Mouse (Mus musculus) layer of hippocampus, postnatal 25 days (tissue): ENCODE results near the gene Gm6034. TPM values are rescaled to one million over a fixed set of nuclear protein-coding genes. Genes with fewer than 3 reads are reported as not detected.
"Not testable (repeated sequence)": the region's sequence is repeated elsewhere in the genome, so short reads cannot be mapped to it uniquely, and the experiment has no call there.

ENCODE experiments used
- DNase-seq, 2 experiments: peaks; one replicate each; pipeline ENCODE4 v3.0.0; 2022; ENCODE audit warnings: mixed read lengths in 2 of 2, low spot score in 1 of 2; ENCODE audit errors: extremely low spot score in 1 of 2
- total RNA-seq, 2 experiments: library from RNA; stranded (reverse); gene quantifications; 2 replicates each; pipeline ENCODE4 v1.2.3; 2021

Gene Gm6034
- total RNA-seq, 2 experiments from 2014 or later = not detected

- not testable (repeated sequence) for DNase-seq
These were observed 15.6 kb downstream of the Gm6034 start, which contains the start of gene Gm11127 for GRCm38 (mm10) chr17:36058362-36058761. Gm11127 (minus strand) TSS chr17:36058371.

- DNase-seq = peak; percentile 78 to 98
These were observed 18.1 kb downstream of the Gm6034 start for GRCm38 (mm10) chr17:36060829-36061228.

- not testable (repeated sequence) for DNase-seq
These were observed 39.1 kb downstream of the Gm6034 start for GRCm38 (mm10) chr17:36081901-36082300.

GRCm38 (mm10) chr17:36082519-36083232 lies 39.9 kb downstream of the Gm6034 start:
- DNase-seq = not testable (repeated sequence)

- no peak for DNase-seq
These were observed 40.6 kb downstream of the Gm6034 start for GRCm38 (mm10) chr17:36083266-36083869.

- DNase-seq = no peak
These were observed 41.2 kb downstream of the Gm6034 start for GRCm38 (mm10) chr17:36083870-36084451.

- DNase-seq = not testable (repeated sequence)
These were observed 43.2 kb downstream of the Gm6034 start for GRCm38 (mm10) chr17:36085976-36086375.

- not testable (repeated sequence) for DNase-seq
These were observed 49.2 kb downstream of the Gm6034 start for GRCm38 (mm10) chr17:36091933-36092332.

GRCm38 (mm10) chr17:36092520-36092919 lies 49.8 kb downstream of the Gm6034 start:
- not testable (repeated sequence) for DNase-seq

GRCm38 (mm10) chr17:36093936-36094335 lies 51.2 kb downstream of the Gm6034 start:
- no peak for DNase-seq

GRCm38 (mm10) chr17:36099603-36100002 lies 56.8 kb downstream of the Gm6034 start:
- DNase-seq = not testable (repeated sequence)

GRCm38 (mm10) chr17:36102091-36102490 lies 59.3 kb downstream of the Gm6034 start:
- not testable (repeated sequence) for DNase-seq

Other genes with a start within 250 kb of the Gm6034 start
- gene Ier3, start 221.3 kb upstream of the Gm6034 start, total RNA-seq = 1 to 10 TPM; 3.2 to 5.1 TPM
- 100 to 1,000 TPM; 122 to 132 TPM for gene Flot1, start 219.7 kb upstream of the Gm6034 start, total RNA-seq
- gene Tubb5, start 204.7 kb upstream of the Gm6034 start, total RNA-seq = 100 to 1,000 TPM; 381 to 413 TPM
- gene Mdc1, start 201.4 kb upstream of the Gm6034 start, total RNA-seq = 10 to 100 TPM; 12.1 to 16.5 TPM
- 1 to 10 TPM; 2.1 to 3.5 TPM for gene Nrm, start 181.6 kb upstream of the Gm6034 start, total RNA-seq
- 10 to 100 TPM in 1 of 2 experiments, 1 to 10 TPM in 1; 9.5 to 10.5 TPM for gene Ppp1r18, start 177.4 kb upstream of the Gm6034 start, total RNA-seq
- 10 to 100 TPM; 25.5 to 29.9 TPM for gene Dhx16, start 163.1 kb upstream of the Gm6034 start, total RNA-seq
- 10 to 100 TPM; 59.1 to 65.6 TPM for gene 2310061I04Rik, start 145.5 kb upstream of the Gm6034 start, total RNA-seq
- 10 to 100 TPM; 61.1 to 75.3 TPM for gene Atat1, start 132.9 kb upstream of the Gm6034 start, total RNA-seq
- gene Mrps18b, start 126.6 kb upstream of the Gm6034 start, total RNA-seq = 10 to 100 TPM; 34.4 to 35.9 TPM
- 10 to 100 TPM; 69.9 to 81.9 TPM for gene Ppp1r10, start 126.5 kb upstream of the Gm6034 start, total RNA-seq
- 10 to 100 TPM; 70.3 to 80.6 TPM for gene Abcf1, start 73.2 kb upstream of the Gm6034 start, total RNA-seq
- gene Gnl1, start 63.1 kb upstream of the Gm6034 start, total RNA-seq = 100 to 1,000 TPM; 143 to 153 TPM
- gene Prr3, start 62.7 kb upstream of the Gm6034 start, total RNA-seq = 10 to 100 TPM; 40.2 to 53.1 TPM
- gene H2-T24, start 22.4 kb upstream of the Gm6034 start, total RNA-seq = 1 to 10 TPM; 1.4 to 1.7 TPM
- 1 to 10 TPM; 3.9 to 4.8 TPM for gene H2-T23, start 10.1 kb upstream of the Gm6034 start, total RNA-seq
- gene H2-T22, start 214 bp upstream of the Gm6034 start, total RNA-seq = 1 to 10 TPM; 6.9 to 8.8 TPM
- gene Gm11127, start 15.4 kb downstream of the Gm6034 start, total RNA-seq = 1 to 10 TPM; 1.1 to 1.2 TPM
- gene Gm19684, start 78.7 kb downstream of the Gm6034 start, total RNA-seq = not detected
- not detected for gene Gm7030, start 86.5 kb downstream of the Gm6034 start, total RNA-seq
- gene Gm8909, start 125.6 kb downstream of the Gm6034 start, total RNA-seq = not detected
- gene H2-T3, start 147.3 kb downstream of the Gm6034 start, total RNA-seq = not detected
- 10 to 100 TPM; 41.6 to 50.0 TPM for gene Rpp21, start 215.1 kb downstream of the Gm6034 start, total RNA-seq
- 10 to 100 TPM; 17.6 to 22.0 TPM for gene Trim39, start 229.3 kb downstream of the Gm6034 start, total RNA-seq
- gene H2-M10.2, start 243.5 kb downstream of the Gm6034 start, total RNA-seq = not detected